Mouse (Mus musculus) midbrain, embryonic 12.5 days (tissue): ENCODE measurements around the gene Marveld2. TPM values are rescaled to one million over a fixed set of nuclear protein-coding genes. Genes with fewer than 3 reads are reported as not detected.

ENCODE experiments used
- ATAC-seq: fragments of 200-750 bp; cut with Nextera tagmentation; 2 replicates; pipeline ENCODE4 v1.8.0; 2017; ENCODE audit warnings: low read depth, moderate TSS enrichment, moderate library complexity; ENCODE audit not compliant: low FRiP score
- H3K27ac ChIP-seq: fragments of 300-500 bp; sonication (generic); replicated peaks from 2 replicates; pipeline ENCODE4 v1.5.1; 2016; ENCODE audit warnings: mild to moderate bottlenecking
- H3K27me3 ChIP-seq: fragments of 300-500 bp; sonication (generic); 2 replicates; pipeline ENCODE4 v1.6.1; 2016; ENCODE audit warnings: mild to moderate bottlenecking
- H3K36me3 ChIP-seq: fragments of 300-500 bp; sonication (generic); 2 replicates; pipeline ENCODE4 v1.6.1; 2016
- H3K4me1 ChIP-seq: fragments of 300-500 bp; sonication (generic); 2 replicates; pipeline ENCODE4 v1.6.1; 2016
- H3K4me2 ChIP-seq: fragments of 300-500 bp; sonication (generic); replicated peaks from 2 replicates; pipeline ENCODE4 v1.6.1; 2016; ENCODE audit warnings: mild to moderate bottlenecking, moderate library complexity
- H3K4me3 ChIP-seq: fragments of 300-500 bp; sonication (generic); 2 replicates; pipeline ENCODE4 v1.5.1; 2016; ENCODE audit warnings: mild to moderate bottlenecking
- H3K9ac ChIP-seq: fragments of 300-500 bp; sonication (generic); replicated peaks from 2 replicates; pipeline ENCODE4 v1.6.1; 2016; ENCODE audit warnings: mild to moderate bottlenecking, moderate library complexity
- H3K9me3 ChIP-seq: fragments of 300-500 bp; sonication (generic); 2 replicates; pipeline ENCODE4 v1.6.1; 2016; ENCODE audit warnings: mild to moderate bottlenecking
- WGBS: fragments of 180-500 bp; shearing (Covaris S2); methylation state at CpG from one replicate; pipeline ENCODE4 v1.1.7; 2016; 5-methylcytosine and 5-hydroxymethylcytosine counted together
- polyA plus RNA-seq: library from polyadenylated mRNA; unstranded; fragments of >200 nt; fragmentation: Nextera tagmentation; extraction: Ambion mirVana; gene quantifications from 2 replicates; pipeline ENCODE4 v1.2.1, GENCODE M21; 2016

The Marveld2 gene
- polyA plus RNA-seq, 1 experiment from 2014 or later: 2.0 TPM

DNA sequence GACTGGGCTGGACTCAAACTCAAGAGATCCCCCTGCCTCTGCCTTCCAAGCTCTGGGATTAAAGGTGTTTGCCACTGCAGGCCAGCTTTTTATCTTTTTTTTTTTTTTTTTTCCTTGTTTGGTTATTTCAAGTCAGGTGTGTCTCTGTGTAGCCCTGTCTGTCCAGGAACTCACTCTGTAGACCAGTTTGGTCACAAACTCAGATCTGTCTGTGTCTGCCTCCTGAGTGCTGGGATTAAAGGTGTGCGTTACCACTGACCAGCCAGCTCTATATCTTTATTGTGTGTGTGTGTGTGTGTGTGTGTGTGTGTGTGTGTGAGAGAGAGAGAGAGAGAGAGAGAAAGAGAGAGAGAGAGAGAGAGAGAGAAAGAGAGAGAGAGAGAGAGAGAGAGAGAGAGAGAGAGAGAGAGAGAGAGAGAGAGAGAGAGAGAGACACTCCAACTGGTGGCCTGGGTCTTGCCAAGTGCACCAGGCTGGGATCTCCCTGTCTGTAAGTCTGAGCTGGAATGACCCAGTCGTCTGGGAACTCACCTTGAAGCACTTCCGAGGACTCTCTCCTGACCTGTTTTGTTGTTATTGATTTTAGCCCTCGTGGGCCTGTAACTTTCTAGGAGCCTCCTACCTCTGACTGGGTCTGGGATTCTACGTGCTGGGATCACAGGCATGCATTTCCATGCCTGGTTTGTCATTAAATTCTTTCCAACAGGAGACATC is 21.8 kb downstream of the Marveld2 start:
- H3K27me3 ChIP-seq: no peaks in the 10 kb centered on the region
- no peaks in the 10 kb centered on the region for H3K9me3 ChIP-seq
- no peaks in the 10 kb centered on the region for H3K4me1 ChIP-seq
- no peak overlapping the region for H3K9ac ChIP-seq
- 77% methylated on average over 5 of the region's 5 CpGs for WGBS
- H3K4me2 ChIP-seq: no peak overlapping the region
- H3K36me3 ChIP-seq: no peaks in the 10 kb centered on the region
- ATAC-seq: no peak
- H3K27ac ChIP-seq: no peak overlapping the region
- H3K4me3 ChIP-seq: no peak overlapping the region

DNA sequence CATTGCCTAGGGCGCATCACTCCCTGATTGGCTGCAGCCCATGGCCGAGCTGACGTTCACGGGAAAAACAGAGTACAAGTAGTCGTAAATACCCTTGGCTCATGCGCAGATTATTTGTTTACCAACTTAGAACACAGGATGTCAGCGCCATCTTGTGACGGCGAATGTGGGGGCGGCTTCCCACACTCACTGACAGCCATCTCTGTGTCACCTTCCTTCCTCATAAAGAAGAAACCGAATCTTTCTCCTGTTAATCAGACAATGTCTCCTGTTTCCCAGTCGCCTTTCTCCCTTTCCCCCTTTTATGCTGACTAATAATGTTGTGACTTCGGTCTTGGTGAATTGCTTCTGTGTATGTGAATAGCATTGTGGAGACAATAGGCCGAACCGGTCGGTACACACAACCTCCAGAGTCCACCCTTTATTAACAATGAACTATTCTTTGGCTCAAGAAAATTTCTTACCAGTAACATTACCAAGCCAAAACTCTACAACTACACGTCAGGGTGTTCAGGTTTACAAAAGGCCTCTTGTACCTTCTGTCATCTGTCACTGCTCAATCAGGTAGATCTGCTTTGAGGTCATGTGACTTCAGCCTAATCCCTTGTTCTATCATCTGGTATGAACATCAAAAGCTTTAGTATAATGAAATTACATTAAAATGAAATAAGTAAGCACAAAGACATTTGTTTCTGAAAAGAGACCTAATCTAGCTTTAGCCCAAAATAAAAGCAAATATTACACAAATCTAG is 22.6 kb downstream of the Marveld2 start:
- peak overlapping the region; percentile 19; the same call in 1 of the 2 replicates for H3K4me2 ChIP-seq
- H3K27me3 ChIP-seq: no peaks in the 10 kb centered on the region
- no peaks in the 10 kb centered on the region for H3K4me1 ChIP-seq
- no peak overlapping the region for H3K9ac ChIP-seq
- no peak overlapping the region for H3K4me3 ChIP-seq
- no peaks in the 10 kb centered on the region for H3K36me3 ChIP-seq
- 0 out of 2 replicates have a peak, but pooled peaks have one; percentile 30 for ATAC-seq
- no peaks in the 10 kb centered on the region for H3K9me3 ChIP-seq
- 60% methylated on average over 13 of the region's 17 CpGs for WGBS
- 0 out of 2 replicates have a peak overlapping the region, but pooled peaks have one; percentile 52 for H3K27ac ChIP-seq

DNA sequence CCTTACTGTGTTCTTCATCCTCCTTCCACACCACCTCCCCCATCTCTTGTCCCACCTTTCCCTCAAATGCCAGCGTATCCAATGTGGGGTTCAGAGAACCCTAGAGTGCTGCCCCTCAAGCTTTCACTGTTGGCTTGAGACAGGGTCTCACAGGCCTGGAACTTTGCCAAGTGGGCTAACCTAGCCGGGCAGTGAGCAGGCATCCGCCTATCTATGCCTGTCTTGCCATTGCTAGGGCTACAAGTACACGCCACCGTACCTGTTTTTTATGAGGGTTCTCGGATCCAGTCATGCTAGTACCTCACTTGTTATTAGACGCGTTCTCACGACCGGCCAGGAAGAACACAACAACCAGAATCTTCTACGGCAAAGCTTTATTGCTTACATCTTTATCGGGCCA is 28.1 kb downstream of the Marveld2 start:
- Histone ChIP-seq H3K27ac (no peak overlapping the region), H3K9me3 (no peaks in the 10 kb centered on the region)

DNA sequence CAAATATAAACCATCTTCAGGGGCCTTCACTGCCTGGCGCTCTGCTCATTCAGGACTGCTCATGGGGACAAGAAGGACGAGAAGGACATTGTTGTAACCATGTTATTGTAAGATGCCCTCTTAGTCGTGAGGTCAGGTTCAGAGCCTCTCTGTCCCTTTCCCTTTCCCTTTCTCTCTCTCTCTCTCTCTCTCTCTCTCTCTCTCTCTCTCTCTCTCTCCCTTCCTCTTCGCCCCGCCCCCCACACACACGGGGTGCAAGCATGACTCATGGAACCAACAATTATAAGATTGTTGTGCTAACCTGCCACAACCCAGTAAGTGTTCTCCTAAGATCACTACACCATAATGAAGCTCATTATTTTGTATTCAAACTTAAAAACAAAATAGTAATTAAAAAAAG is 34.6 kb downstream of the Marveld2 start:
- WGBS: 52% methylated on average over 6 of the region's 6 CpGs

More for the DNA sequence above, 28.1 kb downstream of the Marveld2 start:
- WGBS: 88% methylated on average over 12 of the region's 12 CpGs
- Histone ChIP-seq H3K4me3 (no peak overlapping the region), H3K4me2 (no peak overlapping the region; the same call in 1 of the 2 replicates), H3K36me3 (no peaks in the 10 kb centered on the region), H3K4me1 (no peaks in the 10 kb centered on the region), H3K27me3 (no peaks in the 10 kb centered on the region), H3K9ac (no peak overlapping the region)
- ATAC-seq: no peak

DNA sequence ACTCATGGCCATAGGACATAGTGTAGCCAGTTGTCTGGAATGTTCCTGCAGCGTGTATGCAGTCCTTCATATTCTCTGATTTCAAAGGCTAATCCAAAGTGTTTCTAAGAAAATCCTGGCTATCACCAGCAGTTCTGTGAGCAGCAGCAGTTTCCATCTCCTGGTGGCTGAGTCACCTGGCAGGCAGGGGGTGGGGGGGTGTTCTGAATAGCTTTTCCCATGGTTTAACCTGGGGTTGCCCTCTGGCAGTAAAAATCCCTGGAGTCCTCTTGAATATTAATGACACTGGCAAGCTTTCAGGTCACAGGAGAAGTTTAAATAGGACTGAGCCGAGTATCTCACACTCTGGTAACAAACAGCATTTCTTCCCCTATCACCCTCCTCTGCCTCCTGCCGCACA is 35.1 kb downstream of the Marveld2 start:
- H3K27me3 ChIP-seq: no peaks in the 10 kb centered on the region
- no peak overlapping the region for H3K27ac ChIP-seq
- 39% methylated on average over 3 of the region's 3 CpGs for WGBS

More for the DNA sequence above, 34.6 kb downstream of the Marveld2 start:
- Histone ChIP-seq H3K9me3 (no peaks in the 10 kb centered on the region), H3K9ac (no peak overlapping the region), H3K4me1 (0 out of 2 replicates have a peak, but pooled peaks cover 7% of the 10 kb centered on the region), H3K36me3 (no peaks in the 10 kb centered on the region), H3K4me3 (no peak overlapping the region), H3K27ac (no peak overlapping the region), H3K27me3 (no peaks in the 10 kb centered on the region), H3K4me2 (no peak overlapping the region)
- no peak for ATAC-seq

DNA sequence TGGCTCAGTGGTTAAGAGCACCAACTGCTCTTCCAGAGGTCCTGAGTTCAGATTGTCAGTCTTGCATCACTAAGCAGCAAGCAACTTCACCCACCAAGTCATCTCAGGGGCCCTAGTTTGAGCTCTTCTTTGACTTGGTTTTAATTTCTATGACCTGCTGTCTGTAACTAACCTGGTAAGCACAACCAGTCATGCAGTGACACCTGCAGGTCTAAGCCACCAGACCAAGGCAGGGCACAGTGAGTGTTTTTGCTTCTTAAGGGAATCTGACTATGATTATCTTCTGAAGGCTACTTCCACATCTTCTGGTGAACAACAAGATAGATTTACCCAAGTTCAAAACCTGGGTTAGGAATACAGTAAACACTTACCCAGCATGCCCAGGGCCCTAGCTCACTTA is 36.8 kb downstream of the Marveld2 start:
- H3K9ac ChIP-seq: no peak overlapping the region
- no peaks in the 10 kb centered on the region for H3K36me3 ChIP-seq
- no peaks in the 10 kb centered on the region for H3K27me3 ChIP-seq
- H3K4me1 ChIP-seq: 0 out of 2 replicates have a peak, but pooled peaks cover 7% of the 10 kb centered on the region
- H3K4me2 ChIP-seq: no peak overlapping the region
- no peak overlapping the region for H3K4me3 ChIP-seq
- H3K27ac ChIP-seq: no peak overlapping the region
- no peaks in the 10 kb centered on the region for H3K9me3 ChIP-seq
- no peak for ATAC-seq

More for the DNA sequence above, 35.1 kb downstream of the Marveld2 start:
- no peak overlapping the region for H3K9ac ChIP-seq
- H3K36me3 ChIP-seq: no peaks in the 10 kb centered on the region
- H3K4me1 ChIP-seq: 0 out of 2 replicates have a peak, but pooled peaks cover 7% of the 10 kb centered on the region
- no peak overlapping the region for H3K4me3 ChIP-seq
- ATAC-seq: no peak
- no peaks in the 10 kb centered on the region for H3K9me3 ChIP-seq
- no peak overlapping the region for H3K4me2 ChIP-seq

DNA sequence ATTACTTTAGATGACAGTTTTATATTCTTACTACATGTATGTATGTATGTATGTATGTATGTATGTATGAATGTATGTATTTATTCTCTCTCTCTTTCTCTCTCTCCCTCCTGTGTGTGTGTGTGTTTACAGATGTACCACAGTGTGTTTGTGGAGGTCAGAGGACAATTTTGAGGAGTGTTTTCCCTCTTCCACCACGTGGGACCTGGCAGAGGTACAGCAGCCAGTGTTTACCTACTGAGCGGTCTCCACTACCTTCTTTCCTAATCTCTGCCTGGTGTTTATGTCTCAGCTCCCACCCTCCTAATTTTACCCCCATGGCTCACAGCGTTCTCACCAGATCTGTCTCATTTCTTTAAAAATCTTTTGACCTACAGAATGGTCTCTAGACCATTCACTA is 37.6 kb downstream of the Marveld2 start:
- Histone ChIP-seq H3K4me2 (no peak overlapping the region), H3K4me1 (0 out of 2 replicates have a peak, but pooled peaks cover 7% of the 10 kb centered on the region), H3K9me3 (no peaks in the 10 kb centered on the region), H3K36me3 (no peaks in the 10 kb centered on the region), H3K27ac (no peak overlapping the region), H3K9ac (no peak overlapping the region), H3K4me3 (no peak overlapping the region), H3K27me3 (no peaks in the 10 kb centered on the region)
- no peak for ATAC-seq
- WGBS: 66% methylated on average over 3 of the region's 3 CpGs

DNA sequence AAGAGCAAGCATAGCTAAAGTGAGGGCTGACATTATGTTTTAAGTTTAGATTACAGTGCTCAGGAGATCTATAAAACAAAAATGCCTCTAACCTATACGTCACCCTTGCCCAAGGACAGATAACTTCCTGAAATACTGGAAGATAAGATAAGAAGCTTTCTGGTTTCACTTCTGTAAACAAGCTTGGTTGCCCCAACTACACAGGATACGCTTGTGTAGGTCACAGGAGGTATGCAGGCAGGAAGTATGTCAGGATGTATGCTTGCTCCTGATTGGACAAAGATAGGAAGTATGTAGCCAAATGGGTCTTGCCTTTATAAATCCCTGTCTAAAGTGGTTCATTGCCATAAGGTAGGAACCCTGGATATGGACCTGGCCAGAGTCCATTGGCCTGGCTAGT is 40.8 kb downstream of the Marveld2 start:
- H3K9me3 ChIP-seq: no peaks in the 10 kb centered on the region
- no peaks in the 10 kb centered on the region for H3K27me3 ChIP-seq
- no peak overlapping the region for H3K27ac ChIP-seq
- no peak overlapping the region for H3K9ac ChIP-seq
- H3K4me1 ChIP-seq: no peaks in the 10 kb centered on the region
- no peak overlapping the region for H3K4me3 ChIP-seq
- H3K4me2 ChIP-seq: no peak overlapping the region
- H3K36me3 ChIP-seq: no peaks in the 10 kb centered on the region
- ATAC-seq: no peak
- WGBS: 73% methylated on average over 2 of the region's 2 CpGs

DNA sequence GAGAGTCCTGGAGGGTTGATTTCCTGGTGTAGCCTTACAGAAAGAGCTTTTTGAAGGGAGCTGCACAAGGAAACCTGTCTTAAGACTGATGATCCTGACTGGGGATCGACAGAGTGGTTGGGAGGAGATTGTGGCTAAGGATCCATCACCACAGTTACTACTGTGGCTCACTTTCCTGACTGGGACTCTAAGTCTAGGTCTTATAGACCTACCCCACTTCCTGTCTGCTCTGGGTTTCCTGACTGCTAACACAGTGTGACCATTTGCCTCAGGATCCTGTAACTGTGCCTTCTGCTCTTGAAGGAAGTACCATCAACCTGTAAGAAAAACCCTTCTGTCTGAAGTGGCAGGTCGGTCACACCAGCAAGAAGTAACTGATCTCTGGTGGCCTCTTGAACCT is 46.1 kb downstream of the Marveld2 start:
- Histone ChIP-seq H3K27me3 (no peaks in the 10 kb centered on the region), H3K36me3 (no peaks in the 10 kb centered on the region), H3K27ac (no peak overlapping the region), H3K9me3 (no peaks in the 10 kb centered on the region), H3K9ac (no peak overlapping the region), H3K4me2 (no peak overlapping the region), H3K4me3 (no peak overlapping the region), H3K4me1 (no peaks in the 10 kb centered on the region)
- 79% methylated on average over 2 of the region's 2 CpGs for WGBS
- no peak for ATAC-seq

DNA sequence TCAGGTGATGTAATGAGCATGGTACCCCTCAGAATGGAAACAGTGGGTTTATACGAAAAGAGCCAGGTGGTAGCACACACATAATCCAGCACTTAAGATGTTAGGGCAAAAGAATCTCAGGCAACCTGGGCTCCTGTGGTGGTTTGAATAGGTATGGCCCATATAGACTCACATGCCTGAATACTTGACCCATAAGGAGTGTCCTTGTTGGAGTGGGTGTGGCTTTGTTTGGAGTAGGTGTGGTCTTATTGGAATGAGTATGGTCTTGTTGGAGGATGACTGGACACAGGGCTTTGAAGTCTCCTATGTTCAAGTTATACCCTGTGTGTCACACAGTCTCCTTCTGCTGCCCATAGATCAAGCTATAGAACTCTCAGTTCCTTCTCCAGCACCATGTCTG is 48.4 kb downstream of the Marveld2 start:
- no peak overlapping the region for H3K9ac ChIP-seq
- no peak overlapping the region for H3K4me2 ChIP-seq
- H3K36me3 ChIP-seq: no peaks in the 10 kb centered on the region
- H3K27me3 ChIP-seq: no peaks in the 10 kb centered on the region
- H3K4me3 ChIP-seq: no peak overlapping the region
- no peaks in the 10 kb centered on the region for H3K9me3 ChIP-seq
- no peak overlapping the region for H3K27ac ChIP-seq
- no peaks in the 10 kb centered on the region for H3K4me1 ChIP-seq
- WGBS: 92% methylated on average over 1 of the region's 1 CpGs
- no peak for ATAC-seq

DNA sequence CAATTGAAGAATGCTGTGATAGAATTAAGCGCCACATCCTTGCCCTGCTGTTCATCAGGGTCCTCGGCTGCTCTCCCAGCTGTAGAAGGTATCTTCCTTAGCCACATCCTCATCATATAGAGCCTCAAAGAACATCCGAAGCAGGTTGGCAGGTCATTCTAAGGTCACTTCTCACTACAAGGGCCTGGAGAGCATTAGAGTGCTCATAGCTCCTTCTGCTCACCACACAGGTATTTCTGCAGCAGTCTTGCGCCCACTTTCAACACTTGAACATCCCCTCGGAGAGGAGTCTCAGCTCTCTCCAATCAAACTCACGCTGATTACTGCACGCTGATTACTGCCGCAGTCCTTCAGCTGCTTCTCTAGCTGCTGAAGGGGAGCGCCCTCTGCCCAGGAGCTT is 57.3 kb downstream of the Marveld2 start:
- H3K4me2 ChIP-seq: no peak overlapping the region
- WGBS: 80% methylated on average over 9 of the region's 9 CpGs
- H3K4me3 ChIP-seq: no peak overlapping the region
- no peak overlapping the region for H3K9ac ChIP-seq
- H3K9me3 ChIP-seq: no peaks in the 10 kb centered on the region
- H3K27ac ChIP-seq: no peak overlapping the region
- no peak for ATAC-seq
- H3K36me3 ChIP-seq: no peaks in the 10 kb centered on the region
- peaks cover 8% of the 10 kb centered on the region for H3K27me3 ChIP-seq
- no peaks in the 10 kb centered on the region for H3K4me1 ChIP-seq

DNA sequence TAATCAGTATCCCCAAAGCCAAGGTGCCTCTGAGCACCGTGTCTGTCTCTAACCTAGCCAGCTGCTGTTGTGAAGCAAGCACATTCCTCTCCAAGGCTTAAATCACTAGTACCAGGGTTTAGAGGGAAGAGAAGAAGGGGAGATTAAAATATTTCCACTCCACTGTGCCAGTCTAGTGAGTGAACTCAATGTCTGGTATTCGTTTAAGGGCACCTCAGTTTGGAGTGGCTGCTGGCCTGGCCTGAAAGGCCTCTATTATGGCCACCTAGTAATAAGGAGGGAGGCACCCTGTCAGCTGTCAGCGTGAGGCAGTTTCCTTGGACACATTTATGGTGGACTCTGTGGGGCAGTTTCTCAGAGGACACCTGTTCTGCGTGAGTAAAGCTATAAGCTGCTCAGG is 59.8 kb downstream of the Marveld2 start:
- no peak for ATAC-seq
- H3K4me2 ChIP-seq: no peak overlapping the region
- H3K9me3 ChIP-seq: no peaks in the 10 kb centered on the region
- H3K4me3 ChIP-seq: no peak overlapping the region
- peaks cover 29% of the 10 kb centered on the region for H3K27me3 ChIP-seq
- H3K4me1 ChIP-seq: peaks cover 12% of the 10 kb centered on the region
- H3K9ac ChIP-seq: no peak overlapping the region
- H3K36me3 ChIP-seq: no peaks in the 10 kb centered on the region
- 70% methylated on average over 4 of the region's 4 CpGs for WGBS
- H3K27ac ChIP-seq: no peak overlapping the region
